Mouse (Mus musculus) gastrocnemius, postnatal 10 days (tissue): ENCODE data around the gene Filip1. TPM values are rescaled to one million over a fixed set of nuclear protein-coding genes. Genes with fewer than 3 reads are reported as not detected.

Experiments
- DNase-seq: peaks from one replicate; pipeline ENCODE4 v3.0.0; 2021; ENCODE audit warnings: mixed read lengths
- total RNA-seq, 2 experiments: library from RNA; stranded (reverse); gene quantifications; 2 replicates each; pipeline ENCODE4 v1.2.3; 2021

Gene Filip1
- total RNA-seq, 2 experiments from 2014 or later = 69.5 to 75.8 TPM

DNA sequence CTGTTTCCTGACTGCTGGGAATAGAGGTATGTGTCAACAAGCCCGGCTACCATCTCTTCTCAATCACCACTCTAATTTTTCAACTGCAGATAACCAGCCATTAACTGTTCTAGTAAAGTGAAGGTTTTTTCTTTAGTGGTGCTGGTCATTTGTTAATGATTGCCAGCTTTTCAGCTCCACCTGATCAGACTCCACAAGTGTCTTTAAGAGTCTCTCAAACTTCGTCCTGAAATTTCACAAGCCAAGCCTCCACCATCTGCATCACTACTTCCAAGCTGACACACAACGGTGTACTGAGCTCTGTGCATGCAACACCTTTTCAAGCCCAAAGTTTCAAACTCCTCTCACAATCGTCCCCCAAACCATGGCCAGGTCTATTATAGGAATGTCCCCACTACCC lies 247.3 kb downstream of the Filip1 start:
- DNase-seq = no peak

Other genes with a start within 250 kb of the Filip1 start
- gene Tmem30a, start 219.3 kb downstream of the Filip1 start, total RNA-seq = 10 to 100 TPM; 42.4 to 45.3 TPM
- gene Senp6, start 54.1 kb upstream of the Filip1 start, total RNA-seq = 10 to 100 TPM; 63.8 to 85.2 TPM
- 10 to 100 TPM; 10.9 to 16.2 TPM for gene Myo6, start 152.2 kb upstream of the Filip1 start, total RNA-seq